Comparison of ENCODE assay signal across 7 mouse cellular contexts in the genomic region with DNA sequence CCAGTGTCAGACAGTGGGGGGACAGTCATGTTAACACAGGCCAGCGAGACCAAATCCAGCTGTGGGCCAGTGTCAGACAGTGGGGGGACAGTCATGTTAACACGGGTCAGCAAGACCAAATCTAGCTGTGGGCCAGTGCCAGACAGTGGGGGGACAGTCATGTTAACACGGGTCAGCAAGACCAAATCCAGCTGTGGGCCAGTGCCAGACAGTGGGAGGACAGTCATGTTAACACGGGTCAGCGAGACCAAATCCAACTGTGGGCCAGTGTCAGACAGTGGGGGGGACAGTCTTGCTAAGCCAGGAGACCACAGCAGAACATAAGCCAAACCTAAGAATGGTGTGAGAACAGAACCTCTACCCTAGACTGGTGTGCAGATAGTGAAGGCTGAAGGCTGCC. TPM values are rescaled to one million over a fixed set of nuclear protein-coding genes. Genes with fewer than 3 reads are reported as not detected.
A peak's percentile ranks its signal among the peaks of the same experiment; 100 is the strongest.
DNase-seq lines count a peak whose midpoint lies in the region; ATAC-seq and TF ChIP-seq lines count a peak whose summit lies in the region.
"Not testable (repeated sequence)": the region's sequence is repeated elsewhere in the genome, so short reads cannot be mapped to it uniquely, and the experiment has no call there.

No protein-coding gene starts in this region.

- not testable (repeated sequence) for H3K4me3 ChIP-seq in embryonic facial prominence, embryonic 13.5 days; heart, embryonic 13.5 days; hindbrain, embryonic 15.5 days; kidney, postnatal 0 days (replicated peaks; ENCODE audit: low read depth, low read length); liver, adult 2 months (ENCODE audit: insufficient read depth, low read depth, low read length); spleen, adult 2 months (ENCODE audit: extremely low read depth, insufficient read depth, insufficient read length)

- H3K4me2 ChIP-seq in embryonic facial prominence, embryonic 13.5 days; heart, embryonic 13.5 days; hindbrain, embryonic 15.5 days; kidney, postnatal 0 days (ENCODE audit: low read length): not testable (repeated sequence)

- not testable (repeated sequence) for TF ChIP-seq CTCF in kidney, postnatal 0 days (IDR thresholded peaks at IDR 0.05; ENCODE audit: low read depth); liver, adult 2 months (IDR thresholded peaks at IDR 0.05; ENCODE audit: low read depth, low read length); spleen, adult 2 months (IDR thresholded peaks at IDR 0.05; ENCODE audit: extremely low read depth, insufficient read depth, insufficient read length, insufficient replicate concordance)

- ATAC-seq in embryonic facial prominence, embryonic 13.5 days (ENCODE audit: insufficient number of reproducible peaks, insufficient read depth, low FRiP score, low TSS enrichment, low read depth); heart, embryonic 13.5 days (ENCODE audit: extremely low read depth, insufficient number of reproducible peaks, low FRiP score, low TSS enrichment); hindbrain, embryonic 15.5 days (ENCODE audit: low FRiP score, low read depth); kidney, postnatal 0 days (replicated peaks; ENCODE audit: low FRiP score, low read depth): not testable (repeated sequence)

- 70% methylated on average over 5 of the region's 5 CpGs for WGBS in embryonic facial prominence, embryonic 13.5 days
- 61% methylated on average over 5 of the region's 5 CpGs for WGBS in heart, embryonic 13.5 days
- 76% methylated on average over 5 of the region's 5 CpGs for WGBS in hindbrain, embryonic 15.5 days
- 27% methylated on average over 5 of the region's 5 CpGs for WGBS in kidney, postnatal 0 days
- WGBS in liver, adult 2 months, result 67% methylated on average over 5 of the region's 5 CpGs
- 75% methylated on average over 5 of the region's 5 CpGs for WGBS in spleen, adult 2 months

- peaks cover 14% of the 10 kb centered on the region for H3K4me1 ChIP-seq in embryonic facial prominence, embryonic 13.5 days
- peaks cover 77% of the 10 kb centered on the region for H3K4me1 ChIP-seq in heart, embryonic 13.5 days
- H3K4me1 ChIP-seq in hindbrain, embryonic 15.5 days (replicated peaks), result not testable (repeated sequence)
- peaks cover 17% of the 10 kb centered on the region; the same call in 1 of the 2 replicates for H3K4me1 ChIP-seq in kidney, postnatal 0 days (replicated peaks; ENCODE audit: insufficient read depth, low read length)
- peaks cover 13% of the 10 kb centered on the region for H3K4me1 ChIP-seq in liver, adult 2 months (ENCODE audit: control insufficient read depth, insufficient read depth, low read length)
- H3K4me1 ChIP-seq in spleen, adult 2 months (ENCODE audit: control insufficient read depth, insufficient read depth, insufficient read length), result peaks cover 15% of the 10 kb centered on the region; the same call in 1 of the 2 replicates

- H3K27me3 ChIP-seq in embryonic facial prominence, embryonic 13.5 days; heart, embryonic 13.5 days (replicated peaks); hindbrain, embryonic 15.5 days; kidney, postnatal 0 days (ENCODE audit: insufficient read depth, low read length); liver, adult 2 months (ENCODE audit: control insufficient read depth, insufficient read depth, low read length); spleen, adult 2 months (ENCODE audit: control insufficient read depth, insufficient read depth, low read length): not testable (repeated sequence)

- not testable (repeated sequence) for TF ChIP-seq POLR2A in liver, adult 2 months (IDR thresholded peaks at IDR 0.05; ENCODE audit: extremely low read depth, insufficient read depth, low read length); spleen, adult 2 months (IDR thresholded peaks at IDR 0.05; ENCODE audit: low read depth, low read length)

- H3K9me3 ChIP-seq in embryonic facial prominence, embryonic 13.5 days; heart, embryonic 13.5 days; hindbrain, embryonic 15.5 days; kidney, postnatal 0 days (replicated peaks; ENCODE audit: low read length): not testable (repeated sequence)

- peaks cover 56% of the 10 kb centered on the region for H3K36me3 ChIP-seq in embryonic facial prominence, embryonic 13.5 days
- H3K36me3 ChIP-seq in heart, embryonic 13.5 days, result peaks cover 57% of the 10 kb centered on the region
- peaks cover 22% of the 10 kb centered on the region; the same call in 1 of the 2 replicates for H3K36me3 ChIP-seq in hindbrain, embryonic 15.5 days
- H3K36me3 ChIP-seq in kidney, postnatal 0 days (ENCODE audit: insufficient read depth, low read length), result peaks cover 10% of the 10 kb centered on the region; the same call in 1 of the 2 replicates
- not testable (repeated sequence) for H3K36me3 ChIP-seq in liver, adult 2 months (ENCODE audit: control insufficient read depth, insufficient read depth, low read length); spleen, adult 2 months (ENCODE audit: control insufficient read depth, insufficient read depth, low read length)

- peak overlapping the region; percentile 39 for H3K27ac ChIP-seq in embryonic facial prominence, embryonic 13.5 days
- H3K27ac ChIP-seq in heart, embryonic 13.5 days (replicated peaks), result peak overlapping the region; percentile 90
- peak overlapping the region; percentile 25; the same call in 1 of the 2 replicates for H3K27ac ChIP-seq in hindbrain, embryonic 15.5 days (replicated peaks)
- peak overlapping the region; percentile 87 for H3K27ac ChIP-seq in kidney, postnatal 0 days
- peak overlapping the region; percentile 32 for H3K27ac ChIP-seq in liver, adult 2 months (replicated peaks; ENCODE audit: insufficient read depth, low read depth, low read length)
- peak overlapping the region; percentile 49; the same call in 1 of the 2 replicates for H3K27ac ChIP-seq in spleen, adult 2 months (ENCODE audit: insufficient read depth, low read length)

- peaks cover 14% of the 10 kb centered on the region; the same call in 1 of the 2 replicates for H3K79me2 ChIP-seq in liver, adult 2 months (ENCODE audit: control insufficient read depth, insufficient read depth, low read length)

- DNase-seq in kidney, postnatal 0 days (ENCODE audit: low spot score), result peak; percentile 61
- DNase-seq in liver, adult 2 months (ENCODE audit: extremely low read depth, low read depth, low spot score); spleen, adult 2 months (ENCODE audit: low read depth in 1 of 2, low spot score in 2 of 2): not testable (repeated sequence)
- DNase-seq in lung, postnatal 10 days, result peak; percentile 46

- not testable (repeated sequence) for H3K9ac ChIP-seq in embryonic facial prominence, embryonic 13.5 days; hindbrain, embryonic 15.5 days; kidney, postnatal 0 days (ENCODE audit: low read depth, low read length); liver, adult 2 months (ENCODE audit: low read depth, low read length)
- H3K9ac ChIP-seq in heart, embryonic 13.5 days, result peak overlapping the region; percentile 55

RNA-seq across cellular contexts. Expression of a gene that starts 29.5 kb away (rescaled TPM):
- polyA plus RNA-seq in embryonic facial prominence, embryonic 13.5 days (2015; fragmentation: Nextera tagmentation; extraction: Ambion mirVana), result 33.1 and 35.0 TPM in 2 replicates
- polyA plus RNA-seq in heart, embryonic 13.5 days (2015; fragmentation: Nextera tagmentation; extraction: Ambion mirVana), result 38.7 and 40.6 TPM in 2 replicates
- polyA plus RNA-seq in hindbrain, embryonic 15.5 days (2015; fragmentation: Nextera tagmentation; extraction: Ambion mirVana), result 28.7 and 28.9 TPM in 2 replicates
- polyA plus RNA-seq in kidney, postnatal 0 days (2015; fragmentation: Nextera tagmentation; extraction: Ambion mirVana), result 23.1 and 23.4 TPM in 2 replicates
- total RNA-seq in liver, adult 2 months (2014; rRNA removed), result 7.4 and 7.6 TPM in 2 replicates
- 6.2 and 8.7 TPM in 2 replicates for polyA plus RNA-seq in liver, adult 2 months (2012; rRNA removed)
- polyA plus RNA-seq in spleen, adult 2 months (2012; rRNA removed), result 19.4 and 21.0 TPM in 2 replicates

RNA-seq across cellular contexts. Expression of a gene that starts 50.1 kb away (rescaled TPM):
- 13.7 and 14.4 TPM in 2 replicates for polyA plus RNA-seq in embryonic facial prominence, embryonic 13.5 days (2015; fragmentation: Nextera tagmentation; extraction: Ambion mirVana)
- 11.5 and 12.5 TPM in 2 replicates for polyA plus RNA-seq in heart, embryonic 13.5 days (2015; fragmentation: Nextera tagmentation; extraction: Ambion mirVana)
- polyA plus RNA-seq in hindbrain, embryonic 15.5 days (2015; fragmentation: Nextera tagmentation; extraction: Ambion mirVana), result 12.3 and 13.2 TPM in 2 replicates
- 13.5 and 14.3 TPM in 2 replicates for polyA plus RNA-seq in kidney, postnatal 0 days (2015; fragmentation: Nextera tagmentation; extraction: Ambion mirVana)
- total RNA-seq in liver, adult 2 months (2014; rRNA removed), result 5.0 and 5.6 TPM in 2 replicates
- polyA plus RNA-seq in liver, adult 2 months (2012; rRNA removed), result 3.2 and 3.9 TPM in 2 replicates
- polyA plus RNA-seq in spleen, adult 2 months (2012; rRNA removed), result 1.8 and 2.2 TPM in 2 replicates

RNA-seq across cellular contexts. Expression of a gene that starts 50.8 kb away (rescaled TPM):
- 0.55 and 1.00 TPM in 2 replicates for polyA plus RNA-seq in embryonic facial prominence, embryonic 13.5 days (2015; fragmentation: Nextera tagmentation; extraction: Ambion mirVana)
- 0.05 and 0.23 TPM in 2 replicates for polyA plus RNA-seq in heart, embryonic 13.5 days (2015; fragmentation: Nextera tagmentation; extraction: Ambion mirVana)
- 1.6 and 1.9 TPM in 2 replicates for polyA plus RNA-seq in hindbrain, embryonic 15.5 days (2015; fragmentation: Nextera tagmentation; extraction: Ambion mirVana)
- polyA plus RNA-seq in kidney, postnatal 0 days (2015; fragmentation: Nextera tagmentation; extraction: Ambion mirVana), result 0.97 and 1.0 TPM in 2 replicates
- 0.60 and 0.65 TPM in 2 replicates for total RNA-seq in liver, adult 2 months (2014; rRNA removed)
- polyA plus RNA-seq in liver, adult 2 months (2012; rRNA removed), result 0.40 and 0.51 TPM in 2 replicates
- 21.3 and 22.0 TPM in 2 replicates for polyA plus RNA-seq in spleen, adult 2 months (2012; rRNA removed)

Comparison
In these comparisons a context has a peak if more than half of its experiments do, and no peak if none do; other contexts are left out.
1. H3K27ac ChIP-seq: peak in every context shown above with its lines; median percentile 90 in heart, embryonic 13.5 days; 87 in kidney, postnatal 0 days; 49 in spleen, adult 2 months; 39 in embryonic facial prominence, embryonic 13.5 days; 32 in liver, adult 2 months; 25 in hindbrain, embryonic 15.5 days.